Mouse (Mus musculus) erythroblast, adult 5-6 weeks (primary cell): ENCODE measurements around the gene Gm8212. TPM values are rescaled to one million over a fixed set of nuclear protein-coding genes. Genes with fewer than 3 reads are reported as not detected.
"Not testable (repeated sequence)": the region's sequence is repeated elsewhere in the genome, so short reads cannot be mapped to it uniquely, and the experiment has no call there.

ENCODE experiments used
- ATAC-seq: replicated peaks from 2 replicates; pipeline ENCODE4 v1.8.0; 2016; ENCODE audit warnings: moderate number of reproducible peaks, mild to moderate bottlenecking, moderate TSS enrichment, inconsistent platforms; ENCODE audit not compliant: poor library complexity, low FRiP score, severe bottlenecking
- total RNA-seq, 2 experiments: library from RNA; stranded (forward) in 1 of 2; stranded (reverse) in 1 of 2; fragments of 150-400 nt in 1 of 2; fragments of 200-764, 138-1000 nt in 1 of 2; gene quantifications; 2 replicates each; pipeline versions ENCODE4 v1.2.3 to v1.2.4; 2015 to 2017; ENCODE audit warnings: low replicate concordance in 2 of 2

The Gm8212 gene
- total RNA-seq (2015; ENCODE audit: low replicate concordance) (not detected in 2 replicates), total RNA-seq (2017; ENCODE audit: low replicate concordance) (not detected in 2 replicates)

DNA sequence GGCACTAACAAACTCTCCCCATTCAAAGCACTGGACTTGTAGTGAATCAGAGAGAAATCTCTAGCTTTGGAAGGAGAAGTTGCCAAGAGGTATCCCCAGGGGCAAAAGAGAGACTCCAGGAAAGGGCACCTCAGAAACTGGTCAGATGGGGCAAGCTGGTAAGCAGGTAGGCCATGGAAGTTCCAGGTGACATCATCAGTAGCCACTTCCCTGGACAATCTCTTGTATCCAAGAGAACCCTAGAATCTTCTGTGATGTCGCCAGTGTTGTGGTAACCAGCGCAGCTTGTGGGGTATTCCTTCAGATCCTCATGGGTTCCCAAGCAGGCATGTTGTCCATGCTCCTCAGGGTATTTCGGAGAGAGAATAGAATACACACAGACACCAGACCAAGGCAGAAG lies at the start of gene Gm8212:
Gene Gm8212 (plus strand): TSS at position 301 of the 400 bp plus-strand sequence.
- ATAC-seq: not testable (repeated sequence)

GRCm38 (mm10) chr14:44213154-44213553 lies 15.7 kb downstream of the Gm8212 start, which contains the start of gene 4930503E14Rik:
TSS of gene 4930503E14Rik (minus strand) at chr14:44213254.
- ATAC-seq: not testable (repeated sequence)

DNA sequence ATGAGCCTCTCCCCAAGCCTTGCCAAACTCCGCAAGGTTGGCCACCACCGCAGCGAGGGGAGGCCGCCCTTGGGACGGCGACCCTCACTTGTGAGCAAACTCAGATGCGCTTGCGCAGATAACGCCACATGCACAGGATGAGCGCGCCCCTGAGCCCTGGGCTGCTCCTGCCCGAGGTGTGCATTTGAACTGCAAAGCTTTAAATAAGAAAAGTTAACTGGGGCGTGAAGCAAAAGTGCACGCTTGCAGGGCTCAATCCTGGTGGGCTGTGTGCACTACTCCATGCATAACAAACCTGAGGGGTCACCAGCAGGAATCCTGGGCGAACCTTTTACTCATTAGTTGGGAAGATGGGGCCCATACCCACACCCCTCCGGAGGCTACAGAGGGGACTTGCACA lies 50.6 kb downstream of the Gm8212 start:
- no peak for ATAC-seq

Other genes with a start within 250 kb of the Gm8212 start
- not detected in 2 replicates for gene Ang5, start 240.6 kb upstream of the Gm8212 start, total RNA-seq (2015; ENCODE audit: low replicate concordance)
- gene Ang5, start 240.6 kb upstream of the Gm8212 start, total RNA-seq (2017; ENCODE audit: low replicate concordance): not detected in 2 replicates
- not detected in 2 replicates for gene Ang6, start 195.4 kb upstream of the Gm8212 start, total RNA-seq (2015; ENCODE audit: low replicate concordance)
- gene Ang6, start 195.4 kb upstream of the Gm8212 start, total RNA-seq (2017; ENCODE audit: low replicate concordance): not detected in 2 replicates
- gene Ear2, start 95.0 kb upstream of the Gm8212 start, total RNA-seq (2015; ENCODE audit: low replicate concordance): 73.6 and 109 TPM in 2 replicates
- gene Ear2, start 95.0 kb upstream of the Gm8212 start, total RNA-seq (2017; ENCODE audit: low replicate concordance): 95.7 and 162 TPM in 2 replicates
- gene Gm3327, start 73.8 kb upstream of the Gm8212 start, total RNA-seq (2015; ENCODE audit: low replicate concordance): not detected in 2 replicates
- not detected in 2 replicates for gene Gm3327, start 73.8 kb upstream of the Gm8212 start, total RNA-seq (2017; ENCODE audit: low replicate concordance)
- not detected in 2 replicates for gene 4930503E14Rik, start 15.6 kb downstream of the Gm8212 start, total RNA-seq (2015; ENCODE audit: low replicate concordance)
- not detected in 2 replicates for gene 4930503E14Rik, start 15.6 kb downstream of the Gm8212 start, total RNA-seq (2017; ENCODE audit: low replicate concordance)
- gene Gm8220, start 87.9 kb downstream of the Gm8212 start, total RNA-seq (2015; ENCODE audit: low replicate concordance): not detected in 2 replicates
- not detected in 2 replicates for gene Gm8220, start 87.9 kb downstream of the Gm8212 start, total RNA-seq (2017; ENCODE audit: low replicate concordance)
- gene Gm5930, start 140.9 kb downstream of the Gm8212 start, total RNA-seq (2015; ENCODE audit: low replicate concordance): not detected in 2 replicates
- gene Gm5930, start 140.9 kb downstream of the Gm8212 start, total RNA-seq (2017; ENCODE audit: low replicate concordance): not detected in 2 replicates
- not detected in 2 replicates for gene Gm8229, start 167.7 kb downstream of the Gm8212 start, total RNA-seq (2015; ENCODE audit: low replicate concordance)
- gene Gm8229, start 167.7 kb downstream of the Gm8212 start, total RNA-seq (2017; ENCODE audit: low replicate concordance): not detected in 2 replicates
- gene Gm3371, start 213.0 kb downstream of the Gm8212 start, total RNA-seq (2015; ENCODE audit: low replicate concordance): not detected in 2 replicates
- not detected in 2 replicates for gene Gm3371, start 213.0 kb downstream of the Gm8212 start, total RNA-seq (2017; ENCODE audit: low replicate concordance)
- gene Gm8232, start 236.0 kb downstream of the Gm8212 start, total RNA-seq (2015; ENCODE audit: low replicate concordance): not detected in 2 replicates
- gene Gm8232, start 236.0 kb downstream of the Gm8212 start, total RNA-seq (2017; ENCODE audit: low replicate concordance): not detected in 2 replicates